In genomic region chr5:41842681-41843080, GRCm38 (mm10) we compare ENCODE assay signal across 8 mouse cellular contexts. TPM values are rescaled to one million over a fixed set of nuclear protein-coding genes. Genes with fewer than 3 reads are reported as not detected.
DNase-seq lines count a peak whose midpoint lies in the region; ATAC-seq and TF ChIP-seq lines count a peak whose summit lies in the region.

No protein-coding gene starts in this region.

- peak overlapping the region; percentile 52 for H3K27ac ChIP-seq in MEL (ENCODE audit: control insufficient read depth, low read depth, low read length)
- no peak overlapping the region for H3K27ac ChIP-seq in limb, embryonic 13.5 days
- H3K27ac ChIP-seq in midbrain, embryonic 15.5 days = no peak overlapping the region

- TF ChIP-seq EP300 in MEL (IDR thresholded peaks at IDR 0.05; ENCODE audit: low read depth in 1 of 2, low read length in 2 of 2) = no peak

- no peak for TF ChIP-seq CTCF in MEL (IDR thresholded peaks at IDR 0.05 in 2 of 3, conservative IDR thresholded peaks at IDR 0.05 in 1 of 3; ENCODE audit: control insufficient read depth in 1 of 3, insufficient read depth in 1 of 3, low read depth in 2 of 3, low read length in 3 of 3, poor library complexity in 1 of 3, severe bottlenecking in 1 of 3)

- peak; percentile 21 for DNase-seq in kidney, adult 11 months
- DNase-seq in kidney, adult 8-10 months = no peak
- peak; percentile 90 for DNase-seq in MEL (ENCODE audit: low read depth, low spot score)
- DNase-seq in cerebellum, postnatal 36 days = peak; percentile 10 to 17
- DNase-seq in heart, postnatal 36 days = peak; percentile 15 to 27
- no peak for DNase-seq in urinary bladder, adult 2 months (ENCODE audit: low spot score)

- peaks cover 27% of the 10 kb centered on the region for H3K79me2 ChIP-seq in MEL (ENCODE audit: control insufficient read depth, insufficient read depth, low read length, poor library complexity)

- intact Hi-C loops in heart, postnatal 36 days (cut with DNase I) = loop anchor here (5.0 to 10.0 kb wide), 2 partner anchors 135 to 1402 kb away; partner anchors contain the start of gene Rab28

- H3K4me2 ChIP-seq in limb, embryonic 13.5 days (replicated peaks) = peak overlapping the region; percentile 77
- H3K4me2 ChIP-seq in midbrain, embryonic 15.5 days = peak overlapping the region; percentile 68

- TF ChIP-seq RAD21 in MEL (IDR thresholded peaks at IDR 0.05; ENCODE audit: low read depth, low read length) = no peak

- H3K9me3 ChIP-seq in MEL (replicated peaks; ENCODE audit: insufficient read depth, low read length) = no peaks in the 10 kb centered on the region
- H3K9me3 ChIP-seq in limb, embryonic 13.5 days = no peaks in the 10 kb centered on the region
- H3K9me3 ChIP-seq in midbrain, embryonic 15.5 days = no peaks in the 10 kb centered on the region

- TF ChIP-seq POLR2A in MEL (IDR thresholded peaks at IDR 0.05; ENCODE audit: control insufficient read depth in 1 of 2, insufficient read depth in 1 of 2, low read depth in 1 of 2, low read length in 2 of 2, poor library complexity in 1 of 2) = no peak

- peaks cover 8 to 14% of the 10 kb centered on the region in 2 experiments for H3K4me1 ChIP-seq in MEL (ENCODE audit: control insufficient read depth in 1 of 2, insufficient read depth in 2 of 2, low read length in 2 of 2)
- H3K4me1 ChIP-seq in limb, embryonic 13.5 days = peaks cover 18% of the 10 kb centered on the region
- peaks cover 22% of the 10 kb centered on the region for H3K4me1 ChIP-seq in midbrain, embryonic 15.5 days

- H3K9ac ChIP-seq in MEL (ENCODE audit: control insufficient read depth, low read depth, low read length, poor library complexity, severe bottlenecking) = peak overlapping the region; percentile 94
- H3K9ac ChIP-seq in limb, embryonic 13.5 days = peak overlapping the region; percentile 90; the same call in 1 of the 2 replicates
- no peak overlapping the region for H3K9ac ChIP-seq in midbrain, embryonic 15.5 days

- 19% methylated on average over 5 of the region's 5 CpGs for WGBS in limb, embryonic 13.5 days
- WGBS in midbrain, embryonic 15.5 days = 34% methylated on average over 5 of the region's 5 CpGs

- peak overlapping the region; percentile 86 to 94 for H3K4me3 ChIP-seq in MEL (ENCODE audit: control insufficient read depth in 1 of 2, insufficient read depth in 1 of 2, low read depth in 2 of 2, low read length in 2 of 2)
- H3K4me3 ChIP-seq in limb, embryonic 13.5 days = peak overlapping the region; percentile 97
- H3K4me3 ChIP-seq in midbrain, embryonic 15.5 days = peak overlapping the region; percentile 99

- peaks cover 0 to 21% of the 10 kb centered on the region in 2 experiments; a peak in 3 of 4 replicates for H3K36me3 ChIP-seq in MEL (ENCODE audit: control insufficient read depth in 1 of 2, insufficient read depth in 2 of 2, low read length in 2 of 2)
- 0 out of 2 replicates have a peak, but pooled peaks cover 7% of the 10 kb centered on the region for H3K36me3 ChIP-seq in limb, embryonic 13.5 days
- no peaks in the 10 kb centered on the region for H3K36me3 ChIP-seq in midbrain, embryonic 15.5 days (replicated peaks)

- H3K27me3 ChIP-seq in MEL (ENCODE audit: control insufficient read depth in 1 of 2, insufficient read depth in 2 of 2, low read length in 2 of 2) = no peaks in the 10 kb centered on the region
- no peaks in the 10 kb centered on the region for H3K27me3 ChIP-seq in limb, embryonic 13.5 days
- no peaks in the 10 kb centered on the region for H3K27me3 ChIP-seq in midbrain, embryonic 15.5 days (replicated peaks)

- no peak for ATAC-seq in limb, embryonic 13.5 days (ENCODE audit: low FRiP score, low read depth)
- no peak for ATAC-seq in midbrain, embryonic 15.5 days (replicated peaks)

TF ChIP-seq in MEL, 35 proteins besides CTCF, POLR2A, EP300 and RAD21:
- TF ChIP-seq CHD1 (IDR thresholded peaks at IDR 0.05; ENCODE audit: low read depth, low read length) (no peak), SIN3A (IDR thresholded peaks at IDR 0.05; ENCODE audit: low read length) (no peak; the same call in none of the 2 replicates), TCF12 (IDR thresholded peaks at IDR 0.05; ENCODE audit: low read depth, low read length) (no peak), TAL1 (IDR thresholded peaks at IDR 0.05; ENCODE audit: low read length) (no peak), MEF2A (IDR thresholded peaks at IDR 0.05; ENCODE audit: extremely low read depth, insufficient replicate concordance, low read depth, low read length, poor library complexity, severe bottlenecking) (no peak), UBTF (IDR thresholded peaks at IDR 0.05; ENCODE audit: borderline replicate concordance, insufficient read depth, low read depth, low read length) (no peak), MAZ (IDR thresholded peaks at IDR 0.05; ENCODE audit: low read depth, low read length) (peak; percentile 57; the same call in 1 of the 2 replicates), USF2 (IDR thresholded peaks at IDR 0.05; ENCODE audit: borderline replicate concordance in 1 of 2, insufficient read depth in 1 of 2, low read depth in 1 of 2, low read length in 2 of 2) (no peak), MYB (IDR thresholded peaks at IDR 0.05; ENCODE audit: low read depth, low read length) (no peak), ZNF384 (IDR thresholded peaks at IDR 0.05; ENCODE audit: low read depth, low read length) (no peak), MYC (IDR thresholded peaks at IDR 0.05; ENCODE audit: low read depth, low read length) (0 out of 2 replicates have a peak, but pooled peaks have one; percentile 33), JUND (IDR thresholded peaks at IDR 0.05; ENCODE audit: low read depth, low read length) (no peak), ETS1 (IDR thresholded peaks at IDR 0.05; ENCODE audit: low read depth, low read length) (peak; percentile 42; the same call in 1 of the 2 replicates), E2F4 (IDR thresholded peaks at IDR 0.05; ENCODE audit: borderline replicate concordance, low read depth, low read length) (no peak), TBP (IDR thresholded peaks at IDR 0.05; ENCODE audit: low read depth, low read length) (no peak)

RNA-seq across cellular contexts. Expression of gene Bod1l, which starts 1.4 kb away (rescaled TPM):
- 20.7 and 23.8 TPM in 2 replicates for total RNA-seq in MEL (2012; rRNA removed)
- 100 to 1,000 TPM in 1 of 2 experiments, 10 to 100 TPM in 1; 23.8 to 472 TPM for polyA plus RNA-seq in MEL (2012; ENCODE audit: insufficient read depth in 1 of 2, insufficient read length in 2 of 2, low read depth in 1 of 2, low replicate concordance in 2 of 2, missing spikeins in 1 of 2)
- total RNA-seq in heart, postnatal 36 days (2021) = 10 to 100 TPM; 19.2 to 19.6 TPM
- polyA plus RNA-seq in limb, embryonic 13.5 days (2015; fragmentation: Nextera tagmentation; extraction: Ambion mirVana) = 26.7 and 28.9 TPM in 2 replicates
- 26.2 and 29.6 TPM in 2 replicates for polyA plus RNA-seq in midbrain, embryonic 15.5 days (2015; fragmentation: Nextera tagmentation; extraction: Ambion mirVana)
- polyA plus RNA-seq in urinary bladder, adult 2 months (2012; rRNA removed) = 9.9 and 11.8 TPM in 2 replicates

Comparison
In these comparisons a context has a peak if more than half of its experiments do, and no peak if none do; other contexts are left out.
1. DNase-seq: peak in kidney, adult 11 months (single experiment), MEL (single experiment), cerebellum, postnatal 36 days (2 of 2) and heart, postnatal 36 days (2 of 2); none in kidney, adult 8-10 months (0 of 2) and urinary bladder, adult 2 months (single experiment).
2. Peak in every context shown above with its lines, with median percentiles within 50 percentile points of each other: H3K4me3 ChIP-seq.